Mouse (Mus musculus): Measurements from ENCODE around the gene Lnpk. TPM values are rescaled to one million over a fixed set of nuclear protein-coding genes. Genes with fewer than 3 reads are reported as not detected.

The Lnpk gene
- total RNA-seq, 2 experiments from 2014 or later, result 50.7 to 58.1 TPM

DNA sequence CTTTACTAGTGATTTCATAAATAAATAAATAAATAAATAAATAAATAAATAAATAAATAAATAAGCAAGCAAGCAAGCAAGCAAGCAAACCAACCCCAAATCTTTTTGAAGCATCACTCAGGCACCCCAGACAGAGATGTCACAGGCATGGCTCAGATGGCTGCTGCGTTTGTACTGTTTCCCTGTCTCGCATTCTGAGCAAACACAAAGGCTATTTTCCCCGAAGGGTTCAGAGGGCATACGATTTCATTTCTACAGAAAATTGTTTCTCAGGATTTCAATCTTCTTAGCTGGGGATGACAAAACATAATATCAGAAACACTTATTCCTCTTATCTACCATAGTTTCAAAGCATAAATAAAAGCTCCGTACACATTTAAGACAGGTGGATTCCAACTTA, 81.4 kb downstream of the Lnpk start:
- DNase-seq (ENCODE audit: low spot score in 2 of 2), result no peak

DNA sequence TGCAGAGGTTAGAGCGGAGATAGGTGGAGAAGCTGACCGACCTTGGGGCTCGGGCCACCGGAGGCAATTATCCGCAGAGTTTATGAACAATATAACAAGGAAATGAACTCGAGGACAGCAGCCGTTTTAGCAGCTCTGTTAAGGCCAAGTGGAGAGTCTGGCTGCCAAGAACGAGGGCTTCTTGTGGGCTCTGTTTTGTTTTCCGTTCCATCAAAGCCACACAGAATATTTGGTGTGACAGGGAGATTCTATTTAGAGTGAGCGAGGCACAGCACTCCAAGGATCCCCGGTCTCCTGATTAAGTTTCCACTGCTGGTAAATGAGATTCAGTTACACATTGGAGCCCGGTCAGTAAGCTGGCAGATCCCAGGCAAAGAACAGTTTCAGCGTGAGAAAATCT, 87.8 kb downstream of the Lnpk start:
- DNase-seq (ENCODE audit: low spot score in 2 of 2), result no peak

DNA sequence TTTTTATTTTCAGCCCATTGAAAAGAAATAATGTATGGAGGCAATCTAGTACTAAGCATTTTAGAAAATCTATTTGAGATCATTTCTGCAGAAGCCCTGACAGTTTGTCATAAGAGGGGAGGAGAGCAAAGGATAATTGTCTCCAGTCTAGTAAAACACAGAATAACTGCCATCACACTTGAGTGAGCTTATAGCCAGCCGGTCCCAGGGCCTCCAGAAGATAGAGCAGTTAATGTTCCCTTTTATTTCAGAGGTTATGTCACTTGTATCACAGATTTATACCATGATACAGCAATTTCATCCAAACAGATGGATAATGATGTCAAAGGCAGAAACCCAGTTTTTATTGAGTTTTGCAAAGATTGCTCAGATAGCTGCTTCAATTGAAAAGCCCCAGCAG, 89.0 kb downstream of the Lnpk start:
- no peak for DNase-seq (ENCODE audit: low spot score in 2 of 2)

DNA sequence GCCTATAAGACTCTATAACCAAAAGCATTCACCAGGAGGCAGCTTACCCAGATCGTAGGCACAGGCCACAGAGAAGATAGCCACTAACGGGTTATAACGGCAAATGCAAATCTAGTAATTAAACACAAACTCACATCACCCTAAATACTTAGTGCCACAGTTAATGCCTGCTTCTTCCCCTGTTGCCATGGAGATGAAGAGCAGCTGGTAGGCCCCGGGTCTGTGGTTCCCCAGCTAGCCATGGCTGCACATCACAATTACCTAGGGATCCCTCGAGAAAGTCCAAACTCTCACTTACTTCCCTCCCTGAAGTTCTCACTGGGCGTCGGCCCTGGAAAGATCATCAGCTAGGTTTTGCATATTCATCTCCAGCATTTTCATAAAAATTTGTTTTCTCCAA, 90.8 kb downstream of the Lnpk start:
- DNase-seq (ENCODE audit: low spot score in 2 of 2), result no peak

DNA sequence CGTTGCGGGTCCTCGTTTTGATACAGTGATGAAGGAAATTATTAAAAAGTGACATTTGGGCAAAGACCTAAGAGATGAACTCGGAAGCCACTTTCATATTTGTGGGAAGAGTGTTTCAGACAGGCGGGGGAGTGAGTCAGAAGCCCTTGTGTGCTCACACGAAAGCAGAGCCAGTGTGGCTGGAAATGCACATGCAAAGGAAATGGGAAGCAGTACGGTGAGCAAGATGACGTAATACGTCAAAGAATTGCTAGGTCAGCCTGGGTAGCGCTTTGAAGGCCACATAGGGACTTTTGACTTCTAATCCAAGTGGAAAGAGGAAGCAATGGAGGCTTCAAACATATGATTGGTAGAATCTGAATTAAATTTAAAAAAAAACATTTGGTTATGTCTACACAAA, 96.6 kb downstream of the Lnpk start:
- no peak for DNase-seq (ENCODE audit: low spot score in 2 of 2)

DNA sequence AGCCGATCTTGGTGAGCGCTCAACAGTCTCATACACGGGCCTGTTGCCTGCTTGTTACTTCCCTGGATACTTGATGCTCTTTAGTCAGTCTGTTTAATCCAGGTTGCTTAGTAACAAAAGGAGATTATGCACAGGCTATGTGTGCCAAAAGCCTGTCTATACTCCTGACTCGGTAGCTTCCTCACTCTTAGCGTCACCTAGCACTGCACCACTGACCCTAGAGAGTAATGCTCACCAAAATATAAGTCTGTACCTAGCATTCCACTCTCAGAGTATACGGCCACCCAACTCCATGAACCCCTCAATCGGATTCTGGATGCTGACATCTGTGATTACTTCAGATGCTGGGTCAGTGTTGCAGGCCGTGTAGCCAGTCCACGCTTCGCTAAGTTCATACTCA, 97.1 kb downstream of the Lnpk start:
- no peak for DNase-seq (ENCODE audit: low spot score in 2 of 2)

Other genes starting within 250 kb of the Lnpk start
- gene Evx2, start 80.1 kb upstream of the Lnpk start, total RNA-seq (2021), result under 1 TPM in 1 of 2 experiments, not detected in 1; 0.05 TPM
- gene Hoxd13, start 88.9 kb upstream of the Lnpk start, total RNA-seq (2021), result not detected
- not detected for gene Hoxd12, start 95.6 kb upstream of the Lnpk start, total RNA-seq (2021)
- gene Hoxd11, start 100.1 kb upstream of the Lnpk start, total RNA-seq (2021), result 1 to 10 TPM; 1.1 to 1.5 TPM
- gene Hoxd10, start 112.5 kb upstream of the Lnpk start, total RNA-seq (2021), result 1 to 10 TPM; 3.0 to 4.9 TPM
- gene Hoxd9, start 118.3 kb upstream of the Lnpk start, total RNA-seq (2021), result 10 to 100 TPM in 1 of 2 experiments, 1 to 10 TPM in 1; 9.8 to 12.3 TPM
- 10 to 100 TPM; 35.9 to 41.6 TPM for gene Hoxd8, start 125.2 kb upstream of the Lnpk start, total RNA-seq (2021)
- under 1 TPM in 1 of 2 experiments, not detected in 1; 0.12 TPM for gene Hoxd3, start 132.5 kb upstream of the Lnpk start, total RNA-seq (2021)
- gene Hoxd4, start 132.5 kb upstream of the Lnpk start, total RNA-seq (2021), result 1 to 10 TPM; 4.1 to 6.1 TPM
- gene Gm28230, start 147.3 kb upstream of the Lnpk start, total RNA-seq (2021), result under 1 TPM; 0.47 to 0.74 TPM
- gene Hoxd1, start 183.5 kb upstream of the Lnpk start, total RNA-seq (2021), result under 1 TPM in 1 of 2 experiments, not detected in 1; 0.20 TPM
- gene Mtx2, start 246.4 kb upstream of the Lnpk start, total RNA-seq (2021), result 10 to 100 TPM; 55.1 to 63.0 TPM

Data from gastrocnemius, postnatal 4 days (tissue).